Mouse (Mus musculus) adrenal gland, adult (tissue): Measurements from ENCODE around the gene Asah2.

Experiments
- DNase-seq, 2 experiments: peaks; one replicate each; pipeline ENCODE4 v3.0.0; 2022 to 2023; ENCODE audit warnings: low spot score in 1 of 2; ENCODE audit not compliant: inconsistent age in 2 of 2

Asah2 gene

DNA sequence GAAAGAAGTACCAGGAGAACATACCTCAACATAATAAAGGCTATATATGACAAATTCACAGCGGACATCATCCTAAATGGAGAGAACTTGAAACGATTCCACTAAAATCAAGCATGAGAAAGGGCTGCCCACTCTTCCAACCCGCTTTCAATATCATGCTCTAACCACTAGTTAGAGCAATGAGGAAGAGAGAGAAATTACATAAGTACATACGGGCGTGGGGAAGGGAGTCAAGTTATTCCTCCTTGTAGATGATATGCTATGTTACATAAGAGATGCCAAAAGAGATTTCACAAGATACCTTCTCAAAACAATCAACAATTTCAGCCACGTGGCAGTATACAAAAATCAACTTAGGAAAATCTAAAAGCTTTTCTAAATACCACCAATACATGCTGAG lies 117.0 kb downstream of the Asah2 start:
- DNase-seq, result no peak

DNA sequence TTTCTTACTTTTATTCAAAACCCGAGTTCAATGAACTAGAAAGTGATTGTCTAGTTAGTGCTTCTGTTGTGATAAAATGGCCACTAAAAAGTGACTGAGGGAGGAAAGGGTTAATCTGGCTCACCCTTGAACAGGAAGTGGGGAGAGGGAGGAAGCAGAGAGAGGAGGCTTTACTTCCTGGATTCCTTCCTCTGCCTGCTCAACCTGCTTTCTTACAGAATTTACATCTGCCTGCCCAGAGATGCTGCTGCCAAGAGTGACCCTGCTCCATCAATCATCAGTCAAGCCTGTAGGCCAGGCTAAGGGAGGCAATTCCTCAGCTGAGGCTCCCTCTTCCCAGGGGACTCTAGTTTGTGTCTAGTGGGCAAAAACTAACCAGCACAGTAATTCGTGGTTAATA lies 132.1 kb downstream of the Asah2 start:
- DNase-seq, result no peak

DNA sequence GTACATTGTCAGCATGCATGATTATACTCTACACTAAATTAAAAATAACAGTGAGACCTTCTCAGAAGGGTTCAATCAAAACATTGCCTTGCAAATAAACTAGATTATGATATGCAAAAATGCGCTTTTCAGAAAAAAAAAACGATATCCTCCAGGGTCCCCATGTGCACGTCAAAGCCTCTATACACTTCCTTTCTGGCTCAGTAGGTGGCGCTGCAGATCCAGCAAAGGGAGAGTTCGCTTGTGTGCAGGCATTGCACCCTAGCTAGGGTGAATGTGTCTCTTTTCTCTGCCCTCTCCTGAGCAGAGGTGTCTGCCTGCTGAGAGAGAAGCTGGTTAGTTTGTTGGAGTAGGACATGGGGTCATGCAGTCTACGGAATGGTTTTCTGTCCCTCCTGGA lies 136.0 kb downstream of the Asah2 start:
- DNase-seq, result peak; percentile 72 to 92

DNA sequence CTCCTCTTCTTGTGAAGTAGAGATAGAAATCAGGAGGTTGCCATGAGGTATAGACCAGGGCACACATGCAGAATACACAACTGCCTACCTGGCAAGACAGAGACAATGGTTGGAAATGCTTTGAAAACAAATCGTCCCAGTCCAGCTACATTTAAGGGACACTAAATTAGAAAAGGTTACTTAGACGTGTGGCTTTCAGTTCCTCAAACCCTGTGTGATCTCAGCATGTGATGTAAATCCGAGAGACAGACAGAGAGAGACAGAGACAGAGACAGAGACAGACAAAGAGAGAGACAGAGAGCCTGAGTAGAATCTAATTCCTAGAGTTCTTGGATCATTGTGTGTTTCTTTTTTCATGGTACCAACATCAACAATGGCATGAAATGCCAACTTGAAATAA lies 136.6 kb downstream of the Asah2 start:
- DNase-seq, result no peak

GRCm38 (mm10) chr19:31967933-31968532 lies 140.0 kb downstream of the Asah2 start:
- DNase-seq, result no peak

DNA sequence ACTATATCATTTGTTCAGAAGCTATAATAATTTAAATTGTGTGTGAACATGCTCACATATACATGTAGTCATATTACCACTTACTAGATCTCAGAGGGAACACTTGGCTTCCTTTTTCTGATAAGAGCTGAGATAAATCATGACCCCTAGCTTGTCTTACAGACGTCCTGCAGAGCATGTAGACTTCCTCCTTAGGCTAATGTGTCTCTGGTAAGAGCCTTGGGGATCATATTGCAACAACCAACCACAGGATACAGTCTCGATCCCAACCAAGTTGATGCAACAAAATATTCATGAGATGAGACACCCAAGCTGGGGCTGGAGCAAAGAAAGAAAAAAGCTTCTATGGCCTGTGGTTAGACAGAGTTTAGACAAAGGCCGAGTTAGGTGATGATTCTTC lies 144.9 kb downstream of the Asah2 start:
- DNase-seq, result no peak

DNA sequence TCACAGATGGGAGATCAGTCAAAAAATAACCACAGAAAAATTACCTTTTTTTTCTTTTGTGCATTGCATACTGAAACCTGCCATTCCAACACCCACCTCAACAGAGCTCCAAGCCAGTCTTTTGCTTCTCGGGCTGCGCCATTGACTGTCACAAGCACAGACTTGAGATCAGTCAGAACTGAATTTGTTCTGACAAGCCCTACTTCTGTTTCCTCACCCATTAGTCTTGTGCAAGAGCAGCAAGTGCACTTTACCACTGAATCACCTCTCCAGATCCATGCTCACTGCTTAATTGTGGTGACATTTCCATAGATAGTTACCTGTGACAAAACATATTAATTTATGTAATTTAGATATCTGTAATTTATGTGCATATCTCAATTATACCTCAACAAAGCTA lies 147.6 kb downstream of the Asah2 start:
- DNase-seq, result no peak

DNA sequence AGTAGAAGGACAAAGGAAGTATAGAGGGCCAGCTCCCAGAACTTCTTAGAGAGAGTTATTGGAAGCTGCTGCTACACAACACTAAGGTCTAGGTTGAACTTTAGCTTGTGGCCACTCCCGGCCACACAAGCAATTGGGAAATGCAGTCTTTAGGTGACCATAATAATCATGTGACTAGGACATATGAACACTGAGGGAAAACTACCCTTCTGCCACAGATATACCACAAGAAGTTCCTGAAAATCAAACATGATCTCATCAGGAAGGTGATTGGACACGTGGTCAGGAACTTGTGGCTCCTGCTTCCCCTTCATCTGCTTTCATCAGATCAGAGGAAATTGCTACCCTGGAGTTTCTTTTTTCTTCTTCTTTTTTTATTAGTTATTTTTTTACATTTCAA lies 151.7 kb downstream of the Asah2 start:
- no peak for DNase-seq

DNA sequence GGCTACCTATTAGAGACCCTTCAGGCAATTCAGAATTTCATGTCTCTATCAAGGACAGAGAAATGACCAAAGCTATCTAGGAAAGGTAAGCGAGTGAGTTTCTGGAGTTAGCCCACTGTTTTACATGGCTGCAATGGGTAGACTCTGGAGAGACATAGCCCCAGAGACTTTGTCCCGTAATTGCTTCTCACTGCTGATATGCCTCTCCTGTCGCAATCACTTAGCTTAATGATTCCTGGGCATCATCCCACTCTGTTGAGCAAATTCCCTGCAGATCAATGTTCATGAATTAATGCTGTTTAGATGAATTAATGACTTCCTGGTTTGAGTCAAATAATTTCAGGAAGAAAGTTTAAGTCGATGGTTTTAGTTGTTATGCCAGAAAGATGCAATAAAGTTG lies 153.3 kb downstream of the Asah2 start:
- no peak for DNase-seq

DNA sequence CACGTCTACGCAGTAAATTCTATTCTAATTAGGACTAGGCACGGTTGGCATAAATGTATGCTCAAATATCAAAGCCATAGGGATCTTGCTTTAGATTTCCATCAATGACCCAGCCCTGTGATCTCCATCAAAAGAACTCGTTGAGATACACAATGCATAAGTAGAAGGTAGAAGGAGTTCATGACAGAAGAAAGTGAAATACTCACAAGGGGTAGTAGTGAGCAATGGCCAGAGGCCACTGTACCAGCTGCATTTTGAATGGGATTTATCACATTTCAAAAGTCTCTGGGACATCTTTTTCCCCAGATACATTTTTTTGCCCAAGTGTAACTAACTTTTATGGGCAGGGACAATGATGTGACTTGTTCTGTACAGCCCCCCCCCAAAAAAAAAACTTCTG lies 153.7 kb downstream of the Asah2 start:
- no peak for DNase-seq

DNA sequence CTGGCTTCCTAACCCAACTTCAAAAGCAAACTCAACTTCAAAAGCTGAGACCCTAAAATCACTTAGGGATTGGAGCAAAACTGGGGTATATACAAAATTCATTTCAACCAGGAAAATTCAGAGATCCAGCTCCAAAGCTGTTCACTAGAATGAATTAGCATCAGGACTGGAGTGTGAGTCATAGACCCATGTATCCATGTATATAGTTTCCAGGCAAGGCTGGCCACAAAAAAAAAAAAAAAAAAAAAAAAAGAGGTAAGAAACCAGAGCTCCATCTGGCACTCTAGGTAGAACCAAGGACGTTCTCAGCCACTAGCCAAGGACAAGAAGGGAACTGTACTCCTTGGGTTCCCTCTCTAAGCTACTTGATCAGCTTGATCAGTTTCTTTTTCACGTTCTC lies 154.2 kb downstream of the Asah2 start:
- no peak for DNase-seq

- no peak for DNase-seq
Observed at GRCm38 (mm10) chr19:31950793-31951489, 157.1 kb downstream of the Asah2 start.
